Mouse (Mus musculus) midbrain, embryonic 12.5 days (tissue): ENCODE data around the gene Sds. TPM values are rescaled to one million over a fixed set of nuclear protein-coding genes. Genes with fewer than 3 reads are reported as not detected.

Experiments used
- ATAC-seq: fragments of 200-750 bp; cut with Nextera tagmentation; 2 replicates; pipeline ENCODE4 v1.8.0; 2017; ENCODE audit warnings: low read depth, moderate TSS enrichment, moderate library complexity; ENCODE audit not compliant: low FRiP score
- H3K27ac ChIP-seq: fragments of 300-500 bp; sonication (generic); replicated peaks from 2 replicates; pipeline ENCODE4 v1.5.1; 2016; ENCODE audit warnings: mild to moderate bottlenecking
- H3K27me3 ChIP-seq: fragments of 300-500 bp; sonication (generic); 2 replicates; pipeline ENCODE4 v1.6.1; 2016; ENCODE audit warnings: mild to moderate bottlenecking
- H3K36me3 ChIP-seq: fragments of 300-500 bp; sonication (generic); 2 replicates; pipeline ENCODE4 v1.6.1; 2016
- H3K4me1 ChIP-seq: fragments of 300-500 bp; sonication (generic); 2 replicates; pipeline ENCODE4 v1.6.1; 2016
- H3K4me2 ChIP-seq: fragments of 300-500 bp; sonication (generic); replicated peaks from 2 replicates; pipeline ENCODE4 v1.6.1; 2016; ENCODE audit warnings: mild to moderate bottlenecking, moderate library complexity
- H3K4me3 ChIP-seq: fragments of 300-500 bp; sonication (generic); 2 replicates; pipeline ENCODE4 v1.5.1; 2016; ENCODE audit warnings: mild to moderate bottlenecking
- H3K9ac ChIP-seq: fragments of 300-500 bp; sonication (generic); replicated peaks from 2 replicates; pipeline ENCODE4 v1.6.1; 2016; ENCODE audit warnings: mild to moderate bottlenecking, moderate library complexity
- H3K9me3 ChIP-seq: fragments of 300-500 bp; sonication (generic); 2 replicates; pipeline ENCODE4 v1.6.1; 2016; ENCODE audit warnings: mild to moderate bottlenecking
- WGBS: fragments of 180-500 bp; shearing (Covaris S2); methylation state at CpG from one replicate; pipeline ENCODE4 v1.1.7; 2016; 5-methylcytosine and 5-hydroxymethylcytosine counted together
- polyA plus RNA-seq: library from polyadenylated mRNA; unstranded; fragments of >200 nt; fragmentation: Nextera tagmentation; extraction: Ambion mirVana; gene quantifications from 2 replicates; pipeline ENCODE4 v1.2.1, GENCODE M21; 2016

Gene Sds
- polyA plus RNA-seq, 1 experiment from 2014 or later = not detected

GRCm38 (mm10) chr5:120471538-120471937, 4.8 kb upstream of the Sds start:
- H3K4me1 ChIP-seq = 0 out of 2 replicates have a peak, but pooled peaks cover 4% of the 10 kb centered on the region
- 63% methylated on average over 4 of the region's 4 CpGs for WGBS
- no peak overlapping the region for H3K4me3 ChIP-seq
- H3K27ac ChIP-seq = no peak overlapping the region
- peaks cover 19% of the 10 kb centered on the region; the same call in 1 of the 2 replicates for H3K27me3 ChIP-seq
- no peaks in the 10 kb centered on the region for H3K9me3 ChIP-seq
- no peaks in the 10 kb centered on the region for H3K36me3 ChIP-seq
- no peak overlapping the region for H3K4me2 ChIP-seq
- no peak for ATAC-seq
- no peak overlapping the region for H3K9ac ChIP-seq

GRCm38 (mm10) chr5:120472770-120473169, 3.6 kb upstream of the Sds start, which contains the start of gene Sdsl:
TSS of gene Sdsl (minus strand) at chr5:120472810.
- no peak for ATAC-seq
- Histone ChIP-seq H3K9me3 (no peaks in the 10 kb centered on the region), H3K27ac (no peak within 1 kb of the TSS), H3K36me3 (no peaks in the 10 kb centered on the region), H3K27me3 (peaks cover 27% of the 10 kb centered on the region; the same call in 1 of the 2 replicates), H3K4me3 (no peak within 1 kb of the TSS), H3K4me2 (no peak within 1 kb of the TSS), H3K9ac (no peak within 1 kb of the TSS), H3K4me1 (0 out of 2 replicates have a peak, but pooled peaks cover 4% of the 10 kb centered on the region)
- WGBS = 86% methylated on average over 8 of the region's 8 CpGs

- peaks cover 26% of the 10 kb centered on the region; the same call in 1 of the 2 replicates for H3K27me3 ChIP-seq
- no peaks in the 10 kb centered on the region for H3K36me3 ChIP-seq
- 0 out of 2 replicates have a peak, but pooled peaks cover 4% of the 10 kb centered on the region for H3K4me1 ChIP-seq
- H3K27ac ChIP-seq = no peak overlapping the region
- WGBS = 93% methylated on average over 2 of the region's 2 CpGs
- no peaks in the 10 kb centered on the region for H3K9me3 ChIP-seq
- no peak for ATAC-seq
- no peak overlapping the region for H3K4me3 ChIP-seq
- no peak overlapping the region for H3K9ac ChIP-seq
- no peak overlapping the region for H3K4me2 ChIP-seq
These were observed 3.0 kb upstream of the Sds start for GRCm38 (mm10) chr5:120473361-120473760.

- 53% methylated on average over 8 of the region's 8 CpGs for WGBS
- H3K9me3 ChIP-seq = no peaks in the 10 kb centered on the region
- no peak for ATAC-seq
These were observed 465 bp upstream of the Sds start for GRCm38 (mm10) chr5:120475861-120476260.

GRCm38 (mm10) chr5:120477993-120478392, 1.7 kb downstream of the Sds start:
- Histone ChIP-seq H3K4me1 (0 out of 2 replicates have a peak, but pooled peaks cover 4% of the 10 kb centered on the region), H3K4me3 (no peak overlapping the region), H3K4me2 (no peak overlapping the region), H3K36me3 (no peaks in the 10 kb centered on the region), H3K27ac (no peak overlapping the region), H3K27me3 (peaks cover 14% of the 10 kb centered on the region; the same call in 1 of the 2 replicates), H3K9me3 (no peaks in the 10 kb centered on the region), H3K9ac (no peak overlapping the region)
- no peak for ATAC-seq
- WGBS = 91% methylated on average over 5 of the region's 5 CpGs

More at GRCm38 (mm10) chr5:120475861-120476260, 465 bp upstream of the Sds start:
- H3K4me2 ChIP-seq = no peak overlapping the region; the same call in 1 of the 2 replicates
- no peak overlapping the region for H3K9ac ChIP-seq
- H3K27me3 ChIP-seq = peaks cover 20% of the 10 kb centered on the region; the same call in 1 of the 2 replicates
- no peak overlapping the region for H3K27ac ChIP-seq
- no peaks in the 10 kb centered on the region for H3K36me3 ChIP-seq
- 0 out of 2 replicates have a peak, but pooled peaks cover 4% of the 10 kb centered on the region for H3K4me1 ChIP-seq
- no peak overlapping the region for H3K4me3 ChIP-seq

GRCm38 (mm10) chr5:120479538-120479937, 3.2 kb downstream of the Sds start:
- Histone ChIP-seq H3K4me2 (no peak overlapping the region), H3K36me3 (peaks cover 11% of the 10 kb centered on the region; the same call in 1 of the 2 replicates), H3K27ac (no peak overlapping the region), H3K4me1 (0 out of 2 replicates have a peak, but pooled peaks cover 4% of the 10 kb centered on the region), H3K9me3 (no peaks in the 10 kb centered on the region), H3K4me3 (no peak overlapping the region), H3K9ac (no peak overlapping the region), H3K27me3 (peaks cover 14% of the 10 kb centered on the region; the same call in 1 of the 2 replicates)
- WGBS = 70% methylated on average over 4 of the region's 4 CpGs
- ATAC-seq = no peak

GRCm38 (mm10) chr5:120481205-120481604, 4.9 kb downstream of the Sds start:
- Histone ChIP-seq H3K36me3 (peaks cover 28% of the 10 kb centered on the region), H3K9ac (no peak overlapping the region), H3K27me3 (peaks cover 13% of the 10 kb centered on the region; the same call in 1 of the 2 replicates), H3K9me3 (no peaks in the 10 kb centered on the region), H3K27ac (no peak overlapping the region), H3K4me2 (no peak overlapping the region), H3K4me1 (0 out of 2 replicates have a peak, but pooled peaks cover 1% of the 10 kb centered on the region), H3K4me3 (no peak overlapping the region)
- no peak for ATAC-seq
- WGBS = 72% methylated on average over 9 of the region's 9 CpGs

- ATAC-seq = no peak
- Histone ChIP-seq H3K9ac (no peak overlapping the region), H3K36me3 (peaks cover 44% of the 10 kb centered on the region), H3K27ac (no peak overlapping the region), H3K27me3 (no peaks in the 10 kb centered on the region), H3K9me3 (no peaks in the 10 kb centered on the region), H3K4me3 (no peak overlapping the region), H3K4me2 (no peak overlapping the region), H3K4me1 (no peaks in the 10 kb centered on the region)
- WGBS = 87% methylated on average over 19 of the region's 19 CpGs
These were observed 7.1 kb downstream of the Sds start for GRCm38 (mm10) chr5:120483399-120483798.

GRCm38 (mm10) chr5:120487844-120488243, 11.5 kb downstream of the Sds start:
- Histone ChIP-seq H3K9me3 (no peaks in the 10 kb centered on the region), H3K4me1 (peaks cover 4% of the 10 kb centered on the region; the same call in 1 of the 2 replicates), H3K27ac (no peak overlapping the region), H3K36me3 (peaks cover 57% of the 10 kb centered on the region), H3K9ac (no peak overlapping the region), H3K4me2 (no peak overlapping the region), H3K4me3 (no peak overlapping the region), H3K27me3 (no peaks in the 10 kb centered on the region)
- 85% methylated on average over 8 of the region's 8 CpGs for WGBS
- ATAC-seq = no peak

- H3K4me1 ChIP-seq = peaks cover 4% of the 10 kb centered on the region; the same call in 1 of the 2 replicates
- 89% methylated on average over 8 of the region's 8 CpGs for WGBS
- ATAC-seq = no peak
- H3K4me3 ChIP-seq = no peak overlapping the region
- H3K9me3 ChIP-seq = no peaks in the 10 kb centered on the region
- no peaks in the 10 kb centered on the region for H3K27me3 ChIP-seq
- H3K9ac ChIP-seq = no peak overlapping the region
- no peak overlapping the region for H3K4me2 ChIP-seq
- peaks cover 40% of the 10 kb centered on the region for H3K36me3 ChIP-seq
- H3K27ac ChIP-seq = no peak overlapping the region
These were observed 14.4 kb downstream of the Sds start for GRCm38 (mm10) chr5:120490679-120491192.

- Histone ChIP-seq H3K27me3 (no peaks in the 10 kb centered on the region), H3K27ac (no peak overlapping the region), H3K4me2 (no peak overlapping the region), H3K9ac (no peak overlapping the region), H3K4me1 (peaks cover 4% of the 10 kb centered on the region; the same call in 1 of the 2 replicates), H3K4me3 (no peak overlapping the region), H3K9me3 (no peaks in the 10 kb centered on the region), H3K36me3 (peaks cover 27% of the 10 kb centered on the region; the same call in 1 of the 2 replicates)
- no peak for ATAC-seq
- WGBS = 67% methylated on average over 11 of the region's 11 CpGs
These were observed 16.1 kb downstream of the Sds start for GRCm38 (mm10) chr5:120492437-120492836.

- Histone ChIP-seq H3K9ac (no peak overlapping the region), H3K27me3 (no peaks in the 10 kb centered on the region), H3K27ac (no peak overlapping the region), H3K4me3 (no peak overlapping the region), H3K4me1 (peaks cover 4% of the 10 kb centered on the region; the same call in 1 of the 2 replicates), H3K9me3 (no peaks in the 10 kb centered on the region), H3K36me3 (peaks cover 26% of the 10 kb centered on the region), H3K4me2 (no peak overlapping the region)
- 88% methylated on average over 6 of the region's 6 CpGs for WGBS
- no peak for ATAC-seq
These were observed 17.1 kb downstream of the Sds start for GRCm38 (mm10) chr5:120493440-120493839.
